Mouse (Mus musculus) ovary, adult 18-20 months (tissue): ENCODE measurements at regions not wholly inside any gene's neighbourhood (a gene's known extent, or its start where the extent isn't known, plus 50 kb on each side); places are given as distances from the start of the nearest gene placed in this dataset.

Source experiments
- DNase-seq: peaks from one replicate; pipeline ENCODE4 v3.0.0; 2022; ENCODE audit warnings: low spot score, mixed read lengths

GRCm38 (mm10) chr9:68254218-68254617 lies 399.4 kb upstream of the Rora start:
- no peak for DNase-seq

GRCm38 (mm10) chr9:68268551-68268950 lies 385.0 kb upstream of the Rora start:
- DNase-seq, result no peak

DNA sequence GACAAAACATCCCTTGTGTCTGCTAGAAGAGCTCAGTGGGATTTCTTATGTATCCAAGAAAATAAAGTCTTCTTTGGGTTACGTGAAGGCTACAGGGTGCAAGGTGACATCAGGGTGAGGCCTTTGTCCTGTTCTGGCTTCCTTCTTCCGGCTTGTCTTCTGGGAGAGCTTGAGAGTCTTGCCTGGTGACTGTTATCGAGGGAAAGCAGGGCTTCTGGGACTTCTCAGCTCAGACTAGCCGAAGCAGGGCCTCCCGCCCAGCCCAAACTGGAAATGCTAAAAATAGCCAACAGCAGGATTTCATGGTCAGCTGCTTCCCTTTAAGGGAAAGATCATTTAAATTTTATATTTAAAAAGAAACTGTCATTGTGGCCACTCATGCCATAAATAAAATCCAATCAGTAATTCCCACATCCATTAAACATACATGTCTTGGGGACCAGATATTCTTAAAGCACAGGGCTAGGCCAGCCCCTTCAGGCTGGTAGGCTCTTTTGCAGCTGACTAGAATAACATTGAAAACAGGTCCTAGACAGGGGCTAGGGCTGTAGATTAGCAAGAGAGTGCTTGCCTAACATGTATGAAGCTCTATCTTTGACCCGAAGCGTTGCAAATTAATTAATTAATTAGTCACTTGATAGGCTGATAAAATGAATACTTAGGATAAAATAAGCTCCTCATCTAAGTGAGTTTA lies 351.2 kb upstream of the Rora start:
- no peak for DNase-seq

- DNase-seq, result no peak
Observed at GRCm38 (mm10) chr9:68330721-68331120, 322.9 kb upstream of the Rora start.

- peak; percentile 8 for DNase-seq
Observed at GRCm38 (mm10) chr9:68340921-68341320, 312.7 kb upstream of the Rora start.

GRCm38 (mm10) chr9:68341511-68341910 lies 312.1 kb upstream of the Rora start:
- no peak for DNase-seq

GRCm38 (mm10) chr9:68347426-68347825 lies 306.2 kb upstream of the Rora start:
- no peak for DNase-seq

- DNase-seq, result no peak
Observed at GRCm38 (mm10) chr9:68351466-68351865, 302.1 kb upstream of the Rora start.

DNA sequence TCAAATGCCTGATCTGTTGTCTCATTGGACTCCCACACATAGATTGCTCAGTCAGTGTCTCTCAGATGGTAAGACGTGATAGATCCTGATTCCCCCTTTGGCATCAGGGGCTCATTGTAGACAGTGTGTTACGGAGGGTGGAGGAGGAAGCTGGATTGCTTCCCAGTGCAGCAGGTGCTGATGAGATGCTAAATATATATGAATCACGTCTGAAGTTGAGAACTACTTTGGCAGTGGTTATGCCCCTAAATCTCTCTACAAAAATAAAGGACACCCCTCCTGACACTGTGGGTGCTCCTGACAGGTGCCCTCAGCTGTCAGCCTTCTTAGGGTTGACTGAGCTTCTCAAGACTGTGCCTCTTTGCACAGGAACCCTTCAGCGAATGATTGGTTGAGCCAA lies 299.1 kb upstream of the Rora start:
- no peak for DNase-seq

DNA sequence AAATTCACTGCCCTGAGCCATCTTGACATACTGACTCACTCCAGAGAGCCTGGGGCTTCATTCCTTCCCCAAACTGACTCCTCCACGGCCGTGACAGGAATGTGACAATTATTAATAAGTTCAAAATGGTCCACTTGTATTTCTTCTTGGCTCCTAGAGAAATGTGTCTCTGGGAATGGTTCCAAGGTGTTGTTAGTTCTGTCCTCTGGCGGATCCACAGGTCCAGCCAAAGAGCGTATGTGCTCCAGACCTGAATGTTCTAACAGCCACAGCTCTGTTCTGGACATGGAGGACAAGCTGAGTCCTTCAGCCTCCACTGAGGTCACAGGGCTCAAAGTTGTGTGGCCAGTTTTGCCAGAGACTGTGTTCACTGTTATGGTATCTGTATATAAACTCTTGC lies 297.5 kb upstream of the Rora start:
- no peak for DNase-seq

DNA sequence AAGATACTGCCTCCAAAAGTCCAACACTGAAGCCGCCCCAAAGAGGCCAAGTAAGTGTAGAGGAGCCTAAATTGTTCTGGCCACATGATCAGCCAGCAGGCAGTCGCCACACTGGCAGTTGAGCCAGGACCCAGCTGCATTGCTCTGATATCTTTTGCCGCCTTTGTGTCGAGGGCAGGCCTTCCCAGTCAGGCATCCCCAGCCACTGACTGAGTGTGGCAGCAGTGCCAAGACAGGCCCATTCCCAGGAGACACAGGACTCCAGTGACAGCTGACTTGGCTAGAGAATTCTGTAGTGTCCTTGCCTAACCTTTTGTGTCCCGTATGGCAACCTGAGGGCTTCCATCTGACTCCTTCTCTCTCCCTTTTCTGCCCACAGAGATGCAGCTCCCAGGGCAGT lies 296.4 kb upstream of the Rora start:
- no peak for DNase-seq

DNA sequence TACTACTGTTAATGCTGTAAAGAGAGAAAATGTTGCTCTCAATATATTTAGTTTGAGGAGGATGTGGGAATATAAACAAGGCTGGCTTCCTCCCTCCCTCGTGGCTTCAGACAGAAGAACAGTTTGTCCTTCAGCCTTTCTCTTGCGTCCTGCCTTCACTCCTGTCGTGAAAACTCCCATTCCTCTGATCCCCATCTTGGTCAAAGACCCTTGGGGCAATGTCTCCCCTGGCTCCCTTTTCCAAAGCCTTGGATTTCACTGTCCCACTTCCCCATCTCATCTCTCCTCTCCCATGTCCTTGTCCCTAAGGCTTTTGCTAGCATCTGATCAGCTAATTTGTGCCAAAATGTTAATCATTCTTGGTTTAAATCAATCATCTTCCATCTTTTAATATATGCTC lies 286.6 kb upstream of the Rora start:
- no peak for DNase-seq

- peak; percentile 13 for DNase-seq
Observed at GRCm38 (mm10) chr9:68367556-68367955, 286.0 kb upstream of the Rora start.

DNA sequence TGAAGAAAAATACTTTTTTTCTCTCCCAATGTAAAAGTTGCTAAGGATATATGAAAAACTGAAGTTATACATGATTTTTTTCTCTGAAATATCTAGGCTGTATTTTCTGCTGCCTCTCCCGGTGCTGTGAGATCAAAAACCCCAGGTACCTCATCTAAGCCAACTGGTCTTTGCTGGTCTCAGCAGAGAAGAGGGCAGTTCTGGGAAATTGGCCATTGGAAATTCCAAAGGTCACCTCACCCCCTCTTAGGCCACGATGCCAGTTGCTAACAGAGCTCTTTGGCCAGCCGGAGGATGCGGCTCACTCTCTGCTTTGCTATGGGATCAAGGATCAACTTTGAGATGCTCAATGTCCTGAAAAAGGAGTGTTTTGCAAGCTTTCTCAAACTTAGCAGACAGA lies 280.9 kb upstream of the Rora start:
- DNase-seq, result no peak

DNA sequence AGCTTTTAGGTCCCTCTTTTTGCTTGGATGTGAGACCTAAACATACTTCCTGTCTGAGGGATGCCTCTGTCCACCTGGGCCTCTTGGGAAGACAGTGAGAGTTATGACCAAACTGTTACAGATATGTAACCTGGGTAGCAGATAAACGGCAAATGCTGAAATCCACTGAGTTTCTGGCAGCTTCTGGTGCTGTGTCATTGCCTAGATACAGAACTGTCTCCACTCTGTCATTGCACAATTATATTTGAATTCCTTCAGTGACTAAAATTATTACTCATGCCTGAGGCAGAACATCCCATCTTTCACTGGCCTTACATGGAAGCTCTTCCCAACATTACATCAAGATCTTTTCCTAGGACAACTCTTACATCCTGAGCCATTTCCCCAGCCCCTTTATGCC lies 277.4 kb upstream of the Rora start:
- no peak for DNase-seq

- DNase-seq, result no peak
Observed at GRCm38 (mm10) chr9:68381871-68382270, 271.7 kb upstream of the Rora start.

DNA sequence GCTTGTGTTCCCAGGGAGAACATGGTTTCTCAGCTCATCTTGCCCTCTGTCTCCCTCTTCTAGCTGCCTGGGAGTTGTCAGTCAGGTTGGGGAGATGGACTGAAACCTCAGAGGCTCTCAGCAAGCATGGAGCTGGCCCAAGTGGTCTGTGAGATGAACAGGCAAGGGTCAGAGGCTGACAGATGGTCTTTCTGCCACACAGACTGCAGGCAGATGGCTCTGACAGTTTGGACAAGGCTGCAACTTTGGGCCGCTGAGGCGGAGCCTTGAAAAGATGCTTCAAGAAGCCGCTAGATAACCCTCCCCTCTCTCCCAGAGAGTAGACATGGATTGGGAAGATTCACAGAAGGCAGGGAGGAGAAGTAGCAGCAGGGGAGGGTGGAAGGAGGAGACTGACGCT lies 252.7 kb upstream of the Rora start:
- DNase-seq, result no peak

GRCm38 (mm10) chr9:68402176-68402845 lies 251.3 kb upstream of the Rora start:
- DNase-seq, result no peak

DNA sequence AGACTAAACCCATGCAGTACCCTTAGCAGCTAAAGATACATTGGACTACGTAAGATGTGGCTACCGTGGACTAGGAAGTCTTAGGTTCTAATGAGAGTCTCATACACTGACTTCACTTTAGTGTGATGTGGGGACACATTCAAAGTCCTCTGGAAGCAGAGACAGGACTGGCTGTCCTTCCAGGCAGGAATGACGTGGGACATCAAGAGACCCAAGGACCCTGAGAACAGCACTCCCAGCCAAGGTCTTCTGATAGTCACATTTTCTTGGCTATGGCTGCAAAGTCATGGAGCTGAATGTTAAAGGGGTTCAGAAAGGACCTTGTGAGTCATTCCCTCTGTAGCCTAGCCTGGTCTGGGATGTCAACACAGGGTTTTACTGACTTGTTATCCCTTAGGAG lies 250.6 kb upstream of the Rora start:
- DNase-seq, result no peak

- DNase-seq, result no peak
Observed at GRCm38 (mm10) chr9:68403516-68403915, 250.1 kb upstream of the Rora start.

GRCm38 (mm10) chr9:68409786-68410185 lies 243.8 kb upstream of the Rora start:
- peak; percentile 32 for DNase-seq

GRCm38 (mm10) chr9:68426286-68426685 lies 227.3 kb upstream of the Rora start:
- DNase-seq, result no peak

DNA sequence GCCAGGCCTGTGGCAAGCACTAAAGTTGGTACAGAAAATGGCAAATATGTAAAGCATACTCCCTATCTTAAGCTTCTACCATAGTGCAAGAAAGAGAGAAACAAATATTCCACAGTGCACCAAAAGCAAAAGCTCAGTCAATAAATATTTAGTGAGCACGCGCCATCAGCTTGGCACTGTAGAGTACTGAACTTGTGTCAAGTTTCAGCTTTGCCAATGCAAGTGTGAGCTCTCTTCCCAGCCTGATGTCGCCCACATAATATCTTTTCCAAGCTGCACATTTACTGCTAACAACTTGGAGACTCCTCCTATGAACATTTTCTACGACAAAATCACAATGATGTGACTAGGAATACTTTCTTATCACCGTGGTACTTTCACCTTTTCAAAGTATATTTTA lies 190.8 kb upstream of the Rora start:
- DNase-seq, result no peak
